Mouse (Mus musculus): ENCODE results near the gene Atp6v1c2. TPM values are rescaled to one million over a fixed set of nuclear protein-coding genes. Genes with fewer than 3 reads are reported as not detected.

The Atp6v1c2 gene
- polyA plus RNA-seq, 2 experiments = 0.09 to 0.19 TPM

DNA sequence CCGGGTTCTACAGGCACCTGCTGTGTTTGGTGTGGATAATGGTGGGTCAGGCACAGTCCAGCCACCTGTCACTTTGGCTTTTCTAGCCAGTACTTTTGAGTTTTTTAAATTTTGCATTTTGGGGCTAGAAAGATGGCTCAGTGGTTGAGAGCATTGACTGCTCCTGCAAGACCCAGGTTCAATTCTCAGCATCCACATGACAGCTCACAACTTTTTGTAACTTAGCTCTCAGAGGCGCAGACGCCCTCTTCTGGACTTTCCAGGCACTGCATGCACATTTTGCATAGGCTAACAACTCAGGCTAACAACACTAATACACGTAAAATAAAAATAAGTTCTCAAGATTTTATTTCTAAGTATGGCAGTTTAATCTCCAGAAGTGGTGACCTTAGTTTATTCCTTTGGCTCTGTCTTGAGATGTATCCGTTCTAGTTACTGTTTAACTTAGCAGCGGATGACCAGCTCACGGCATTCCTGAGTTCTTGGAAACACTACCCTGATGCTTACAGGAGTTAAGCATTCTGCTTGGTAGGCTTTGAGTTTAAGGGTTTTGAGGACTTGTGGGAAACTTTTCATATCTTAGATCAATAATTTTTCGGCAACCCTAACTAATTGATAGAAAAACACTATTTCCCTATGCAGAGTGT is 42.6 kb upstream of the Atp6v1c2 start:
- WGBS = 85% methylated on average over 8 of the region's 8 CpGs
- peaks cover 68% of the 10 kb centered on the region for H3K36me3 ChIP-seq (ENCODE audit: control insufficient read depth, insufficient read depth, low read length)
- no peak overlapping the region for H3K4me3 ChIP-seq (replicated peaks; ENCODE audit: low read length)
- no peaks in the 10 kb centered on the region for H3K9me3 ChIP-seq (ENCODE audit: control insufficient read depth, low read length)
- no peak overlapping the region for H3K4me2 ChIP-seq (replicated peaks; ENCODE audit: low read depth, low read length, severe bottlenecking)
- DNase-seq (ENCODE audit: low spot score) (no peak), ATAC-seq (ENCODE audit: low FRiP score, low read depth) (no peak)
- H3K27me3 ChIP-seq (ENCODE audit: control insufficient read depth, insufficient read depth, low read length) = no peaks in the 10 kb centered on the region
- TF ChIP-seq POLR2A (IDR thresholded peaks at IDR 0.05; ENCODE audit: borderline replicate concordance, extremely low read depth, insufficient read depth, insufficient read length) = no peak
- H3K4me1 ChIP-seq (ENCODE audit: control insufficient read depth, insufficient read depth, low read length) = no peaks in the 10 kb centered on the region
- no peak overlapping the region for H3K9ac ChIP-seq (ENCODE audit: low read depth, low read length, severe bottlenecking)
- H3K27ac ChIP-seq (replicated peaks; ENCODE audit: low read depth, low read length) = no peak overlapping the region

DNA sequence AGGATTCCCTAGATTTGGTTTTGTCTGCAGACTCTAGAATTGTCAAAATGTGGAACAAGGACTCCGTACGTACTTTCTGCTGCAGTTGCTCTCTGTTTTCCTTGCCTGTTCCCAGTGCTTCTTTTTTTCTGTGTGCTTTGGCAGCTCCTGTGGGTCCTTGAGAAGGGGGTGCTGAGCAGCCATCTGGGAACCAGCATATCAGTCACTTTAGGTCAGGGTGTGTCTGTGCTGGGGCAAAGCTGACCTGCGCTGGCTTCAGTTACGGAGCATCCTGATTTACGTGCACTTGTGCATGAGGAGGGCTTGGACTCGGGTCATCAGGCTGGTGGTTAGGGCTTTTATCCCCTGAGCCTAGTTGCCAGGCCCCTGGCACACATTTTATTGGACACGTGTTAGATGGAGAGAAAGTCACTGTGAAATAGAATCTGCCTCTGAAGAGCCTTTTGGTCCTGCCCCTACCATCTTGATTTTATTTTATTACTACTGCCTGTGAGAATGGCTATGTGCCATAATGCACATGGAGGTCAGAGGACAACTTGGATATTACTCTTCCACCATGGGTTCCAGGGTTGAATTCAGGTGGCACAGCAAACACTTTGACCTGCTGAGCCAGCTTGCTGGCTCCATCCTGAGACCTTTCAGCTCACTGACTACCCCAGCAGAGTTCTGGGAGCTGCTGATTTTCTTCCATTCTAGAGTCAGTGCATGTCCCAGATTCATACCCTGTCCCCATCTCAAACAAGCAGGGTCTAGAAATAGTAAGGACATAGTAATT is 40.6 kb upstream of the Atp6v1c2 start:
- no peak for TF ChIP-seq POLR2A (IDR thresholded peaks at IDR 0.05; ENCODE audit: borderline replicate concordance, extremely low read depth, insufficient read depth, insufficient read length)
- H3K36me3 ChIP-seq (ENCODE audit: control insufficient read depth, insufficient read depth, low read length) = peaks cover 58% of the 10 kb centered on the region

DNA sequence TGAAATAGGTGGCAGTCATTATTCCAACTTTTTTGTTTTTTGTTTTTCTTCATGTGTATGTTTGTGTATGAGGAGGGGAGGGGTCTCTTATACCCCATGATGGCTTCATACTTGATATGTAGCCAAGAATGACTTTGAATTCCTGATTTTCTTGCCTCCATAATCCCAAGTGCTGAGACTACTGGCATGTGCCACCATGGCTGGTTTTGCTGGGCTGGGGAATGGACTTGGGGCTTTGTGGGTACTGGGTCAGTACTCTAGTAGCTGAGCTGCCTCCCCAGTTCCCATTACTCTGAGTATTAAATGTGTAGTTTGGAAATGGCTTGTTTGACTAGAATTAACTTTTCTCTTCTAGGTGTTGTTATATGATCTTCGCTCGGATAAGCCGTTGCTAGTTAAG is 40.0 kb upstream of the Atp6v1c2 start:
- no peak overlapping the region for H3K27ac ChIP-seq (replicated peaks; ENCODE audit: low read depth, low read length)
- ATAC-seq (ENCODE audit: low FRiP score, low read depth) = no peak
- H3K4me3 ChIP-seq (replicated peaks; ENCODE audit: low read length) = no peak overlapping the region
- no peak for TF ChIP-seq POLR2A (IDR thresholded peaks at IDR 0.05; ENCODE audit: borderline replicate concordance, extremely low read depth, insufficient read depth, insufficient read length)
- no peaks in the 10 kb centered on the region for H3K9me3 ChIP-seq (ENCODE audit: control insufficient read depth, low read length)
- 94% methylated on average over 3 of the region's 3 CpGs for WGBS
- peaks cover 56% of the 10 kb centered on the region for H3K36me3 ChIP-seq (ENCODE audit: control insufficient read depth, insufficient read depth, low read length)
- no peaks in the 10 kb centered on the region for H3K4me1 ChIP-seq (ENCODE audit: control insufficient read depth, insufficient read depth, low read length)
- H3K4me2 ChIP-seq (replicated peaks; ENCODE audit: low read depth, low read length, severe bottlenecking) = no peak overlapping the region
- no peak overlapping the region for H3K9ac ChIP-seq (ENCODE audit: low read depth, low read length, severe bottlenecking)
- no peak for DNase-seq (ENCODE audit: low spot score)
- no peaks in the 10 kb centered on the region for H3K27me3 ChIP-seq (ENCODE audit: control insufficient read depth, insufficient read depth, low read length)

More for the DNA sequence above, 40.6 kb upstream of the Atp6v1c2 start:
- H3K27me3 ChIP-seq (ENCODE audit: control insufficient read depth, insufficient read depth, low read length) = no peaks in the 10 kb centered on the region
- H3K27ac ChIP-seq (replicated peaks; ENCODE audit: low read depth, low read length) = no peak overlapping the region
- ATAC-seq (ENCODE audit: low FRiP score, low read depth) (no peak), DNase-seq (ENCODE audit: low spot score) (no peak)
- H3K9me3 ChIP-seq (ENCODE audit: control insufficient read depth, low read length) = no peaks in the 10 kb centered on the region
- H3K4me2 ChIP-seq (replicated peaks; ENCODE audit: low read depth, low read length, severe bottlenecking) = no peak overlapping the region
- no peaks in the 10 kb centered on the region for H3K4me1 ChIP-seq (ENCODE audit: control insufficient read depth, insufficient read depth, low read length)
- WGBS = 87% methylated on average over 7 of the region's 7 CpGs
- H3K9ac ChIP-seq (ENCODE audit: low read depth, low read length, severe bottlenecking) = no peak overlapping the region
- no peak overlapping the region for H3K4me3 ChIP-seq (replicated peaks; ENCODE audit: low read length)

GRCm38 (mm10) chr12:17366981-17367380 is 37.8 kb upstream of the Atp6v1c2 start:
- no peak for TF ChIP-seq POLR2A (IDR thresholded peaks at IDR 0.05; ENCODE audit: borderline replicate concordance, extremely low read depth, insufficient read depth, insufficient read length)
- Histone ChIP-seq H3K9me3 (ENCODE audit: control insufficient read depth, low read length) (no peaks in the 10 kb centered on the region), H3K9ac (ENCODE audit: low read depth, low read length, severe bottlenecking) (no peak overlapping the region), H3K36me3 (ENCODE audit: control insufficient read depth, insufficient read depth, low read length) (peaks cover 58% of the 10 kb centered on the region), H3K4me3 (replicated peaks; ENCODE audit: low read length) (no peak overlapping the region), H3K27ac (replicated peaks; ENCODE audit: low read depth, low read length) (no peak overlapping the region), H3K4me1 (ENCODE audit: control insufficient read depth, insufficient read depth, low read length) (no peaks in the 10 kb centered on the region), H3K27me3 (ENCODE audit: control insufficient read depth, insufficient read depth, low read length) (no peaks in the 10 kb centered on the region), H3K4me2 (replicated peaks; ENCODE audit: low read depth, low read length, severe bottlenecking) (no peak overlapping the region)
- WGBS = 76% methylated on average over 5 of the region's 5 CpGs
- no peak for ATAC-seq (ENCODE audit: low FRiP score, low read depth)
- no peak for DNase-seq (ENCODE audit: low spot score)

- WGBS = 91% methylated on average over 5 of the region's 5 CpGs
- Histone ChIP-seq H3K9ac (ENCODE audit: low read depth, low read length, severe bottlenecking) (no peak overlapping the region), H3K36me3 (ENCODE audit: control insufficient read depth, insufficient read depth, low read length) (peaks cover 71% of the 10 kb centered on the region), H3K27ac (replicated peaks; ENCODE audit: low read depth, low read length) (no peak overlapping the region), H3K27me3 (ENCODE audit: control insufficient read depth, insufficient read depth, low read length) (no peaks in the 10 kb centered on the region), H3K9me3 (ENCODE audit: control insufficient read depth, low read length) (no peaks in the 10 kb centered on the region), H3K4me3 (replicated peaks; ENCODE audit: low read length) (no peak overlapping the region), H3K4me2 (replicated peaks; ENCODE audit: low read depth, low read length, severe bottlenecking) (no peak overlapping the region), H3K4me1 (ENCODE audit: control insufficient read depth, insufficient read depth, low read length) (no peaks in the 10 kb centered on the region)
- no peak for TF ChIP-seq POLR2A (IDR thresholded peaks at IDR 0.05; ENCODE audit: borderline replicate concordance, extremely low read depth, insufficient read depth, insufficient read length)
- no peak for DNase-seq (ENCODE audit: low spot score)
- no peak for ATAC-seq (ENCODE audit: low FRiP score, low read depth)
Measured at GRCm38 (mm10) chr12:17362316-17362715, 33.2 kb upstream of the Atp6v1c2 start.
